19 mouse cellular contexts compared by ENCODE assay signal in genomic region chr5:26413185-26413584, GRCm38 (mm10).
DNase-seq lines count a peak whose midpoint lies in the region; ATAC-seq and TF ChIP-seq lines count a peak whose summit lies in the region.
"Had no signal": no experiment of that assay in that cellular context is flagged by ENCODE, and none has a peak within 500 bp of the region (broad histone marks: within the 10 kb centered on the region; RNA-seq: fewer than 3 reads in every experiment).

No protein-coding gene starts in this region.

- peak; percentile 14 for DNase-seq in embryo, embryonic 10 days (ENCODE audit: low spot score)
- DNase-seq in embryo, embryonic 10.5 days (ENCODE audit: low spot score) = no peak
- no peak for DNase-seq in left cerebral cortex, adult 2 months (ENCODE audit: extremely low spot score in 1 of 2, low spot score in 2 of 2)
- DNase-seq in left cerebral cortex, postnatal 4 days = no peak
- DNase-seq in Patski (ENCODE audit: low read depth, low spot score) = no peak
- DNase-seq in stomach, postnatal 0 days (ENCODE audit: low spot score) = no peak
- DNase-seq: cerebellum, postnatal 36 days; gastrocnemius, postnatal 10 days; heart, adult 18-20 months; heart, postnatal 36 days; kidney, postnatal 25 days; right cerebral cortex, postnatal 14 days; thymus, adult 18-20 months had no signal

- TF ChIP-seq CTCF in left cerebral cortex, adult 2 months (IDR thresholded peaks at IDR 0.05) = peak; percentile 25
- peak; percentile 51 for TF ChIP-seq CTCF in Patski (IDR thresholded peaks at IDR 0.05)
- TF ChIP-seq CTCF in stomach, postnatal 0 days (IDR thresholded peaks at IDR 0.05; ENCODE audit: low read depth) = peak; percentile 31; the same call in 1 of the 2 replicates

- no peaks in the 10 kb centered on the region for H3K36me3 ChIP-seq in stomach, postnatal 0 days (ENCODE audit: control insufficient read depth, insufficient read depth, low read length)
- H3K36me3 ChIP-seq: forebrain, embryonic 12.5 days; limb, embryonic 13.5 days; liver, embryonic 15.5 days; midbrain, embryonic 12.5 days; neural tube, embryonic 12.5 days had no signal

- intact Hi-C loops in left cerebral cortex, adult 2 months (cut with DNase I) = no loop called here
- intact Hi-C loops in left cerebral cortex, postnatal 4 days (cut with DNase I) = no loop called here

- no peaks in the 10 kb centered on the region for H3K4me1 ChIP-seq in stomach, postnatal 0 days (replicated peaks; ENCODE audit: control insufficient read depth, insufficient read depth)
- H3K4me1 ChIP-seq: limb, embryonic 13.5 days; liver, embryonic 15.5 days; neural tube, embryonic 12.5 days had no signal

- no peaks in the 10 kb centered on the region for H3K9me3 ChIP-seq in stomach, postnatal 0 days (ENCODE audit: control insufficient read depth, low read length)
- H3K9me3 ChIP-seq: forebrain, embryonic 12.5 days; limb, embryonic 13.5 days; liver, embryonic 15.5 days; midbrain, embryonic 12.5 days; neural tube, embryonic 12.5 days had no signal

- POLR2A ChIA-PET in Patski (lab: Charles Lee) = no interaction called here

- H3K4me2 ChIP-seq in stomach, postnatal 0 days (replicated peaks; ENCODE audit: low read depth) = no peak overlapping the region
- H3K4me2 ChIP-seq: forebrain, embryonic 12.5 days; limb, embryonic 13.5 days; liver, embryonic 15.5 days; midbrain, embryonic 12.5 days; neural tube, embryonic 12.5 days had no signal

- H3K4me3 ChIP-seq in left cerebral cortex, adult 2 months = no peak overlapping the region
- H3K4me3 ChIP-seq in stomach, postnatal 0 days (ENCODE audit: low read depth, low read length) = no peak overlapping the region
- H3K4me3 ChIP-seq: forebrain, embryonic 12.5 days; limb, embryonic 13.5 days; liver, embryonic 15.5 days; midbrain, embryonic 12.5 days; neural tube, embryonic 12.5 days had no signal

- no peaks in the 10 kb centered on the region for H3K27me3 ChIP-seq in Patski
- H3K27me3 ChIP-seq in stomach, postnatal 0 days (ENCODE audit: control insufficient read depth, insufficient read depth, low read length) = no peaks in the 10 kb centered on the region
- H3K27me3 ChIP-seq: forebrain, embryonic 12.5 days; limb, embryonic 13.5 days; liver, embryonic 15.5 days; midbrain, embryonic 12.5 days; neural tube, embryonic 12.5 days had no signal

- 17% methylated on average over 1 of the region's 1 CpGs for WGBS in stomach, postnatal 0 days

- no peak overlapping the region for H3K27ac ChIP-seq in left cerebral cortex, adult 2 months
- no peak overlapping the region for H3K27ac ChIP-seq in stomach, postnatal 0 days (replicated peaks)
- H3K27ac ChIP-seq: forebrain, embryonic 12.5 days; limb, embryonic 13.5 days; liver, embryonic 15.5 days; midbrain, embryonic 12.5 days; neural tube, embryonic 12.5 days had no signal

- H3K9ac ChIP-seq in stomach, postnatal 0 days (ENCODE audit: low read length) = no peak overlapping the region
- H3K9ac ChIP-seq: forebrain, embryonic 12.5 days; limb, embryonic 13.5 days; liver, embryonic 15.5 days; midbrain, embryonic 12.5 days; neural tube, embryonic 12.5 days had no signal

- in situ Hi-C loops in Patski (cut with MboI; ENCODE audit: low pct_unique_long_range_greater_than_20kb) = loop anchor here (25.0 kb wide), 1 partner anchor 226 kb away; no protein-coding TSS in a partner anchor

- CTCF ChIA-PET in Patski (lab: Charles Lee) = no interaction called here

- no peak for ATAC-seq in Patski
- no peak for ATAC-seq in stomach, postnatal 0 days (ENCODE audit: low FRiP score, low TSS enrichment)
- ATAC-seq in granulocyte monocyte progenitor cell, adult 5-6 weeks (replicated peaks; ENCODE audit: poor library complexity, severe bottlenecking) = no peak

- no peak for TF ChIP-seq EP300 in stomach, postnatal 0 days (optimal IDR thresholded peaks at IDR 0.05)
